Mouse (Mus musculus): Measurements from ENCODE around the gene Olfml3. TPM values are rescaled to one million over a fixed set of nuclear protein-coding genes. Genes with fewer than 3 reads are reported as not detected.

Gene Olfml3
- polyA plus RNA-seq (2014; fragmentation: Nextera tagmentation; extraction: Ambion mirVana): 23.5 and 27.4 TPM in 2 replicates

- ATAC-seq (ENCODE audit: insufficient number of reproducible peaks, insufficient read depth, low FRiP score, low read depth): peak; percentile 88
- Histone ChIP-seq H3K9ac (ENCODE audit: low read length) (peak within 1 kb of the TSS; percentile 74), H3K4me1 (ENCODE audit: control insufficient read depth in 2 of 2, insufficient read depth in 2 of 2, low read length in 2 of 2) (peaks cover 44 to 46% of the 10 kb centered on the region in 2 experiments), H3K4me2 (ENCODE audit: low read length) (peak within 1 kb of the TSS; percentile 68), H3K9me3 (ENCODE audit: control insufficient read depth, low read length) (no peaks in the 10 kb centered on the region), H3K4me3 (ENCODE audit: control insufficient read depth in 1 of 2, insufficient read depth in 1 of 2, low read depth in 1 of 2, low read length in 2 of 2) (peak within 1 kb of the TSS; percentile 43 to 47), H3K27me3 (ENCODE audit: control insufficient read depth, insufficient read depth, low read length) (no peaks in the 10 kb centered on the region), H3K27ac (replicated peaks in 1 of 2; ENCODE audit: control insufficient read depth in 1 of 2, insufficient read depth in 1 of 2, low read depth in 2 of 2, low read length in 2 of 2) (peak within 1 kb of the TSS; percentile 94 to 99), H3K36me3 (ENCODE audit: control insufficient read depth, insufficient read depth, low read length) (peaks cover 16% of the 10 kb centered on the region)
- under 1% methylated on average over 18 of the region's 18 CpGs for WGBS
These were observed at the start of gene Olfml3 for GRCm38 (mm10) chr3:103737778-103738571. TSS of gene Olfml3 (minus strand) at chr3:103738001.

- H3K9me3 ChIP-seq (ENCODE audit: control insufficient read depth, low read length): no peaks in the 10 kb centered on the region
- ATAC-seq (ENCODE audit: insufficient number of reproducible peaks, insufficient read depth, low FRiP score, low read depth): no peak
- H3K27me3 ChIP-seq (ENCODE audit: control insufficient read depth, insufficient read depth, low read length): no peaks in the 10 kb centered on the region
- H3K36me3 ChIP-seq (ENCODE audit: control insufficient read depth, insufficient read depth, low read length): no peaks in the 10 kb centered on the region
- WGBS: 62% methylated on average over 7 of the region's 7 CpGs
- no peak overlapping the region for H3K4me2 ChIP-seq (ENCODE audit: low read length)
- H3K27ac ChIP-seq (replicated peaks in 1 of 2; ENCODE audit: control insufficient read depth in 1 of 2, insufficient read depth in 1 of 2, low read depth in 2 of 2, low read length in 2 of 2): no peak overlapping the region
- no peak overlapping the region for H3K4me3 ChIP-seq (ENCODE audit: control insufficient read depth in 1 of 2, insufficient read depth in 1 of 2, low read depth in 1 of 2, low read length in 2 of 2)
- H3K9ac ChIP-seq (ENCODE audit: low read length): no peak overlapping the region
- peaks cover 3 to 30% of the 10 kb centered on the region in 2 experiments for H3K4me1 ChIP-seq (ENCODE audit: control insufficient read depth in 2 of 2, insufficient read depth in 2 of 2, low read length in 2 of 2)
These were observed 49.4 kb upstream of the Olfml3 start for GRCm38 (mm10) chr3:103787225-103787624.

GRCm38 (mm10) chr3:103782844-103783609 is 45.2 kb upstream of the Olfml3 start:
- Histone ChIP-seq H3K27me3 (ENCODE audit: control insufficient read depth, insufficient read depth, low read length) (no peaks in the 10 kb centered on the region), H3K4me2 (ENCODE audit: low read length) (no peak overlapping the region), H3K27ac (replicated peaks in 1 of 2; ENCODE audit: control insufficient read depth in 1 of 2, insufficient read depth in 1 of 2, low read depth in 2 of 2, low read length in 2 of 2) (no peak overlapping the region), H3K9me3 (ENCODE audit: control insufficient read depth, low read length) (no peaks in the 10 kb centered on the region), H3K4me3 (ENCODE audit: control insufficient read depth in 1 of 2, insufficient read depth in 1 of 2, low read depth in 1 of 2, low read length in 2 of 2) (no peak overlapping the region), H3K36me3 (ENCODE audit: control insufficient read depth, insufficient read depth, low read length) (peaks cover 3% of the 10 kb centered on the region), H3K9ac (ENCODE audit: low read length) (no peak overlapping the region), H3K4me1 (ENCODE audit: control insufficient read depth in 2 of 2, insufficient read depth in 2 of 2, low read length in 2 of 2) (peaks cover 2 to 19% of the 10 kb centered on the region in 2 experiments; a peak in 3 of 4 replicates)
- no peak for ATAC-seq (ENCODE audit: insufficient number of reproducible peaks, insufficient read depth, low FRiP score, low read depth)
- 92% methylated on average over 4 of the region's 4 CpGs for WGBS

GRCm38 (mm10) chr3:103780777-103781176 is 43.0 kb upstream of the Olfml3 start:
- peaks cover 22% of the 10 kb centered on the region for H3K36me3 ChIP-seq (ENCODE audit: control insufficient read depth, insufficient read depth, low read length)
- 67% methylated on average over 5 of the region's 5 CpGs for WGBS
- ATAC-seq (ENCODE audit: insufficient number of reproducible peaks, insufficient read depth, low FRiP score, low read depth): no peak

GRCm38 (mm10) chr3:103780271-103780670 is 42.5 kb upstream of the Olfml3 start:
- Histone ChIP-seq H3K27me3 (ENCODE audit: control insufficient read depth, insufficient read depth, low read length) (no peaks in the 10 kb centered on the region), H3K9ac (ENCODE audit: low read length) (no peak overlapping the region), H3K4me2 (ENCODE audit: low read length) (no peak overlapping the region), H3K27ac (replicated peaks in 1 of 2; ENCODE audit: control insufficient read depth in 1 of 2, insufficient read depth in 1 of 2, low read depth in 2 of 2, low read length in 2 of 2) (no peak overlapping the region), H3K36me3 (ENCODE audit: control insufficient read depth, insufficient read depth, low read length) (peaks cover 27% of the 10 kb centered on the region), H3K9me3 (ENCODE audit: control insufficient read depth, low read length) (no peaks in the 10 kb centered on the region), H3K4me3 (ENCODE audit: control insufficient read depth in 1 of 2, insufficient read depth in 1 of 2, low read depth in 1 of 2, low read length in 2 of 2) (no peak overlapping the region), H3K4me1 (ENCODE audit: control insufficient read depth in 2 of 2, insufficient read depth in 2 of 2, low read length in 2 of 2) (peaks cover 2 to 16% of the 10 kb centered on the region in 2 experiments; a peak in 3 of 4 replicates)
- WGBS: 79% methylated on average over 3 of the region's 3 CpGs
- no peak for ATAC-seq (ENCODE audit: insufficient number of reproducible peaks, insufficient read depth, low FRiP score, low read depth)

More at GRCm38 (mm10) chr3:103780777-103781176, 43.0 kb upstream of the Olfml3 start:
- H3K9me3 ChIP-seq (ENCODE audit: control insufficient read depth, low read length): no peaks in the 10 kb centered on the region
- H3K9ac ChIP-seq (ENCODE audit: low read length): no peak overlapping the region
- H3K27me3 ChIP-seq (ENCODE audit: control insufficient read depth, insufficient read depth, low read length): no peaks in the 10 kb centered on the region
- H3K27ac ChIP-seq (replicated peaks in 1 of 2; ENCODE audit: control insufficient read depth in 1 of 2, insufficient read depth in 1 of 2, low read depth in 2 of 2, low read length in 2 of 2): no peak overlapping the region
- no peak overlapping the region for H3K4me2 ChIP-seq (ENCODE audit: low read length)
- no peak overlapping the region for H3K4me3 ChIP-seq (ENCODE audit: control insufficient read depth in 1 of 2, insufficient read depth in 1 of 2, low read depth in 1 of 2, low read length in 2 of 2)
- H3K4me1 ChIP-seq (ENCODE audit: control insufficient read depth in 2 of 2, insufficient read depth in 2 of 2, low read length in 2 of 2): peaks cover 2 to 16% of the 10 kb centered on the region in 2 experiments; a peak in 3 of 4 replicates

GRCm38 (mm10) chr3:103779183-103779582 is 41.4 kb upstream of the Olfml3 start:
- peaks cover 2 to 12% of the 10 kb centered on the region in 2 experiments; a peak in 3 of 4 replicates for H3K4me1 ChIP-seq (ENCODE audit: control insufficient read depth in 2 of 2, insufficient read depth in 2 of 2, low read length in 2 of 2)
- H3K27ac ChIP-seq (replicated peaks in 1 of 2; ENCODE audit: control insufficient read depth in 1 of 2, insufficient read depth in 1 of 2, low read depth in 2 of 2, low read length in 2 of 2): no peak overlapping the region
- H3K36me3 ChIP-seq (ENCODE audit: control insufficient read depth, insufficient read depth, low read length): peaks cover 30% of the 10 kb centered on the region
- H3K9ac ChIP-seq (ENCODE audit: low read length): no peak overlapping the region
- H3K9me3 ChIP-seq (ENCODE audit: control insufficient read depth, low read length): no peaks in the 10 kb centered on the region
- no peak for ATAC-seq (ENCODE audit: insufficient number of reproducible peaks, insufficient read depth, low FRiP score, low read depth)
- H3K4me3 ChIP-seq (ENCODE audit: control insufficient read depth in 1 of 2, insufficient read depth in 1 of 2, low read depth in 1 of 2, low read length in 2 of 2): no peak overlapping the region
- H3K4me2 ChIP-seq (ENCODE audit: low read length): no peak overlapping the region
- no peaks in the 10 kb centered on the region for H3K27me3 ChIP-seq (ENCODE audit: control insufficient read depth, insufficient read depth, low read length)
- 80% methylated on average over 7 of the region's 7 CpGs for WGBS

GRCm38 (mm10) chr3:103778660-103779059 is 40.9 kb upstream of the Olfml3 start:
- 69% methylated on average over 6 of the region's 6 CpGs for WGBS
- Histone ChIP-seq H3K9me3 (ENCODE audit: control insufficient read depth, low read length) (no peaks in the 10 kb centered on the region), H3K4me2 (ENCODE audit: low read length) (no peak overlapping the region), H3K27ac (replicated peaks in 1 of 2; ENCODE audit: control insufficient read depth in 1 of 2, insufficient read depth in 1 of 2, low read depth in 2 of 2, low read length in 2 of 2) (no peak overlapping the region), H3K4me3 (ENCODE audit: control insufficient read depth in 1 of 2, insufficient read depth in 1 of 2, low read depth in 1 of 2, low read length in 2 of 2) (no peak overlapping the region), H3K4me1 (ENCODE audit: control insufficient read depth in 2 of 2, insufficient read depth in 2 of 2, low read length in 2 of 2) (peaks cover 2 to 12% of the 10 kb centered on the region in 2 experiments), H3K9ac (ENCODE audit: low read length) (no peak overlapping the region), H3K27me3 (ENCODE audit: control insufficient read depth, insufficient read depth, low read length) (no peaks in the 10 kb centered on the region), H3K36me3 (ENCODE audit: control insufficient read depth, insufficient read depth, low read length) (peaks cover 33% of the 10 kb centered on the region)
- ATAC-seq (ENCODE audit: insufficient number of reproducible peaks, insufficient read depth, low FRiP score, low read depth): no peak
